Mouse (Mus musculus): Measurements from ENCODE around the gene Ubap1.

Gene Ubap1

DNA sequence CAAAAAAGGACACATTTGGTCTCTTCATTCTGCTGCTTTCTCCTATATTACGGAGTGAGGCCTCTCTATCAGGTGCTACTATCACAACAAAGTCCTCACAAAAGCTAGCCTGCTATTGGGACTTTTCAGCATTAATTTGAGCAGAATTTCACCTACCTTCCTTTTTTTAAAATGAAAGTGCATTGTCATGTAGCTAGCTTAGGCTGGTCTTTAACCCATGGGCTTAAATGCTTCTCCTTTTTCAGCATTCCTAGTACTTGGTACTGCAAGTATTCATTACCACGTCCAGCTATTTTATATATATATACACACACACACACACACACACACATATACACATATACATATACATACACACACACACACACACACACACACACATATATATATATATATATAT is 9.9 kb downstream of the Ubap1 start:
- DNase-seq = no peak

DNA sequence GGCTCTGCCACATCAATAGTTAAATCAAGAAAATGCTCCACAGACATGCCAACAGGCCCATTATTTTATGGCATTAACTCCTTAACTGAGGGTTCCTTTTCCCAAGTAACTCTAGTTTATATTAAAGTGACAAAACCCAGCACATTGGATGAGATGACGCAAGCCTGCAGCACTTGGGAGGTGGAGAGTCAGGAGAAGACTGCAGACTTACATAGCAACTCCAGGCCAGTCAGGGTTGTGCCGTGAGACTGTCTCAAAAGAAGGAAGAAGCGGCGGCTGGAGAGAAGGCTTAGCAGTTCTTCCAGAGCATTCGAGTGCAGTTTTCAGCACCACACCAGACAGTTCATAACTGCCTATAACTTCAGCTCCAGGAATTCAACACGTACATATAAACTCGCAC is 10.6 kb downstream of the Ubap1 start:
- no peak for DNase-seq

DNA sequence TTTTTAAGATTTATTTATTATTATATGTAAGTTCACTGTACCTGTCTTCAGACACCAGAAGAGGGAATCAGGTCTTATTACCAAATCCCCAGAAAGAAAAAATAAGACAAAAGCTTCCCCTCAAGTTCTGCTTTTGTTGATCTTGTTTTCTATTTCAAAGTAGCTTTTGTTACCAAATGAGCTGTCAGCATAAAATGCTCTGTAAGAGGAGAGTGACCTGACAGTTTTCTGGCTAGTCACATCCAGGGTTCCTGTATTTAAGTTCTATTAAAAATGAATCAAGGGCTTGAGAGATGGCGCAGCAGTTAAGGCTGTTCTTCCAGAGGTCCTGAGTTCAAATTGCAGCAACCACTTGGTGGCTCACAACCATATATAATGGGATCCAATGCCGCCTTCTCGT is 12.3 kb downstream of the Ubap1 start:
- DNase-seq = no peak

DNA sequence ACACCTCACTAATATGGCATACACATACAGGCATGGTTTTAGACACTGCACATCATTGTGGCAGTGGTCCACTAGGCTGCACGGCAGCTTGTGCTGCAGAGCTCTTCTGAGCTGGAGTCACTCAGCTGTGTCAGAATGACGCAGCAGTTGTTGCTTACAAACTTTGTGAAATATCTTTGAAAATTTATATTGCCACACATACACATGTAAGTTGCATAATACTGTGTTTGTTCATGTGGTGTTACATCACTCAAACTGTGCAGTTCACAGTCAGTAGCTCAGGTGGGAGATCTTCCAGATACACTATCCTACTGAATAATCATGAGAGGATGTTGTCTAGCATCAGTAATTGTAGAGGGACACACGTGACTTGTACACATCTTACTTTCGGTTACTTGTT is 19.4 kb downstream of the Ubap1 start:
- DNase-seq = no peak

DNA sequence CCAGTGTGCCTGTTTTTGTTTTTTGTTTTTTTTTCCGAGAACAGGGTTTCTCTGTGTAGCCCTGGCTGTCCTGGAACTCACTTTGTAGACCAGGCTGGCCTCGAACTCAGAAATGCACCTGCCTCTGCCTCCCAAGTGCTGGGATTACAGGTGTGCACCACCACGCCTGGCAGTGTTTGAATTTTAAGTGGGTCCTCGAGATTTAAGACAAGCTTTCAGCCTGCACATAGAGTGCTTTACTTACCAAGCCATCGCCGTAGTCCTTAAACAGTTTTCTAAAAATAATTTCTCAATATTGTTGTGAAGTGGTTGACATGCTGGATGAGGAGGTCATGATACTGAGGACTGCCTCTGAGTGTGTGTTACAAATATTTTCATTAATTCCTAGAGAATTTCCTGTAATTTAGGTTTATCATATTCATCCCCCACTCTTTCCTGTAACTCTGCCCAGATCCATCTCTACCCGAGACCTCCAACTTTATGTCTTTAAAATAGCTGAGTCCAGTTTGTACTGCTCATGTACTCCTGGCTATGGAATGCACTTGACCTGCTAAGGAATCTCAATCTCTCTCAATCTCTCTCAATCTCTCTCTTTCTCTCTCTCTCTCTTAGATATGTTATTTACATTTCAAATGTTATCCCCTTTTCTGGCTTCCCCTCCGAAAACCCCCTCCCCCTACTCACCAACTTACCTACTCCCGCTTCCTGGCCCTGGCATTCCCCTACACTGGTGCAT is 21.1 kb downstream of the Ubap1 start:
- DNase-seq = no peak

DNA sequence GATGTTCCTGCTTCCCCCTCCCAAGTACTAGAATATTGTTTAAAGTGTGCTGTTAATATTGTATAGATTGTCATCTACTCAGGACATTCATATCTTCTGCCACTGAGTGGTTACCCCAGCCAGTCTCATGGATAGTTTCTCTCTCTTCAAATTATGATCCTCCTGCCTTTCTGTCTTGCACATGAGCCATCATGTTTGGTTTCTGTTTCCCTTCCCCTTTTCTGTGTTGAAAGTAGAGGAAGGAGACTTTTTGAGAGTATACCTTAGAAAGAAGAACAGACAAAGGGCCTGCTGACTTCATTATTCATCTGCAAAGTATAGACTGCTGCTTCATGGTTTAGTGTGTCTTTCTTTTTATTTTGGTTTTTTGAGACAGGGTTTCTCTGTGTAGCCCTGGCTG is 28.8 kb downstream of the Ubap1 start:
- DNase-seq = no peak

DNA sequence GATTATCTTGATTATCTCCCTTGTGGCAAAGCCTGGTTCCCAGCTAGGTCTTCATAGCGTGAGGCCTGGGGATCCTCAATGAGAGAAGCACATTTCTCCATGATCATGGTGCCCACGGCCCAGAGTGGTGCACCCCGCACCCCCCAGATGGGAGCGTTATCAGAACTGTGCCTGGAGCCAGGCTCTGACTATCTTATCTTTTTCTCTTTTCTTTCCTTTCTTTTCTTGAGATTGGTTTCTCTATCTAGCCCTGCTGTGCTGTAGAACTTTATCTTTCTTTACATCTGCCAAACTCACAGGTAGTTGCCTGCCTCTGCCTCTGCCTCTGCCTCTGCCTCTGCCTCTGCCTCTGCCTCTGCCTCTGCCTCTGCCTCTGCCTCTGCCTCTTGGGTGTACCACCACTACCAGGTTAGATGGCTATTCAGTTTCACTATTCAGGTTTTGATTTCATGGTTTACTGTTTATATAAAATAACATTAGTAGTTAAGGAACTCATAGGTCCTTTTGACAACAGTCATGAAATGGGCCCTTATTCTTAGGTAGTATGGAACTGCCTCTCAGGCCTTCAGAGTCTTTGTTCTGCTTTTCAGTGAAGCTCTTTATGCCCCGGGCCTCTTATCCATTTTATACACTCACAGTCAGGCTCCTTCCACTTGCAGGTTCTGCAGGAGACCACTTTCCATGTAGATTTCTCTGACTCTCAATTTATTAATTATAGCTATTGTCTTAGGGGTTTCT is 32.6 kb downstream of the Ubap1 start:
- DNase-seq = no peak

DNA sequence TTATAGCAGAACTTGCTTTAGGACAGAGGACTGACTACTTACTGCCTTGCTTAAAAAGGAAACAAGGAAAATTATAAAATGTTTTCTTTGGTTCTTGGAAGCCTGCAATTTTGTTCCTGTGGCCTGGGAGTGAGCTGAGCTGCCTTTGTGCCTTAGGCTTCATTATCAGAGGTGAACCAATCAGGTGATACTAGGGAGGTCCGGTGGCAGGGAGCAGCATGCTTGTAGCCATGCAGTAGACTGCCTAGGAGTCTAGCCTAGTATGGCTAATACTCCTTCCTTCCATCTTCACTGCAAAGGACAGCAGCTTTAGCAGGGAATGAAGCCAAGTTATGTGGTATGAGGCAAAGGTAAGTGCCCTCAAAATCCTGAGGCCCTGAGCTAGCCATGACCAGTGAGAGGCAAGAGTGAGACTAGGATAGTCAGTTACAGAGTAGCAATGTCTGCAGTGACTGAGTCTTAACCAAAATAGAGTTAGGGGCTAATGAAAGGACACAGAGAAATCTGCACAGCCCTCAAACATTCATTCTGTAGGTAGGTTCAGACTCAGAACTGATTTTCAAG is 37.7 kb downstream of the Ubap1 start:
- DNase-seq = peak in 1 of 2 experiments; percentile 6

DNA sequence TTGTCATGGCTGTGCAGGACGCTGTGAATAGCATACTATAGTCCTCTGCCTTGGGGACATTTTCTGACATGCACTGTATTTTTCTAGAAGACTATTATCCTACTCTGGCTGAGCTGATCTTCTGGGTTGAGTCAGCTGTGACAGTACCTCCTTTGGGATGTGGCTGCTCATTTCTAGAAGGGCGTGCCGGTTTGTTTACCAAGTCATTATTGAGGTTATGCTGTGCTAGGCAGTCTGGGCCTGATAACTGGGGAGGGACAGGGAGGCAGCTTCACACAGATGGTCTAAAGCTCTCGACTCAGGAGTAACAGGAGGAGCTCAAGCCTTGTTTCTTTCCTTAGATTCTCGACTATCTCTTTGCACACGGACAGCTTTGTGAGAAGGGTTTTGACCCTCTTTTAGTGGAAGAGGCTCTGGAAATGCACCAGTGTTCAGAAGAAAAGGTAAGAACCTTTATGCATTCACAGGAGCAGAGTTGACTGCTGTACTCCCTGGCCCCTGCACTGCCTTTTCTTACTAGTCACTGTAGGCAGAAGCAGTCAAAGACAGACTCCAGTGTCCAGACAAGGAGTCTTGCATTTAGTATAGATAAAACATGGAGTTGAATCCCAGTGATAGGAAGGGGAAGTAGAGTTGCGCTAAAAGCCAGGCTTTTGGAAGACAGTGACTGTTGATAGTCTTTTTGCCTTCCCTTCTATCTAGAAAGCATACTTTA is 39.1 kb downstream of the Ubap1 start:
- DNase-seq = no peak

DNA sequence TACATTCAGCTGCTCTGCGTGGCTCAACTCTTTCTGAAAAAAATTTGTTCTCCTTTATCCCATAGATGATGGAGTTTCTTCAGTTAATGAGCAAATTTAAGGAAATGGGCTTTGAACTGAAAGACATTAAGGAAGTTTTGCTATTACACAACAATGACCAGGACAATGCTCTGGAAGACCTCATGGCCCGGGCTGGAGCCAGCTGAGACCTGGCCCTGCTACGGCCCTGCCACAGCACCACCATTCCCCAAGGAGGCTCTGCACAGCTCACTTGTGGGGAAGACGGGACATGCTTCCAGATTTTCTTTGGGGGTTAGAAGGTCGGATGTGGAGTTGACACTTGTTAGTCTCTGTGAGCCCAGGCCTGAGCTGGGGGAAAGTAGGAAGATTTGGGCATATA is 39.8 kb downstream of the Ubap1 start:
- peak in 1 of 2 experiments; percentile 49 for DNase-seq

DNA sequence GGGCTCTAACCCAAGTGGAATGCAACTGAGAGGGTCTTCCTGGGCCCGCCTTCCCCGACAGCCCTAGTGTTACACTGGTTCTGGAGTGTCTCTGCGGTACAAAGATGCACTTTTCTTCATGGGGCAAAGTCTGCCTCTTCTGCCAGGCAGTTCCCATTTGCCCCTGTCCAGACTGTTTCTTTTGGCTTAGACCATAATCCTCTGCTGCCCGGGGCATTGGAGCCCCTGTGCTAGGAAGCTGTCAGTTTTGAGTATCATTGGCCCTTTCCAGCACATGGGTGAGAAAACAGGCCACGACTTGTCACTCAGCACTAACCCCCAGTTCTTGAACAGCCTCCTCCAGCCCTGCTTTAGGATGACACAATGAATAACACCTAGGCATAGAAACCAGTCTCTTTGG is 40.4 kb downstream of the Ubap1 start:
- peak; percentile 24 to 57 for DNase-seq

DNA sequence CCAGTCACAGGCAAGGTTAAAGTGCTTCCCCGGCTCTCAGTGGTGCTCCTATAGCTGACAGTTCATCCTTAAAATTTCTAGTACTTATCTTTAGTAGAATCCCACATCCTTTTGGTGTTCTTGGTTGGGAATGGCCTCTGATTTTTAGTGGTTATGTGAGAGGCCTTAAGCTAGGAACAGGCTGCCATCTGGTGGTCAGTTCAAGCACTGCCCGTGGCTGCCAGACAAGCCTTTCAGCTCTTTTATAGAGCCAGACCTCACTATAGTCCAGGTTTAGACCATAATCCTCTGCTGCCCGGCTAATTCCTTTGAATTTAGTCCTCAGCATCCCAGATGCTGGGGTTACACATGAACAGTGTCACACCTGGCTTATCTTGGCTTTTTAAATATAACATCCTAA is 41.3 kb downstream of the Ubap1 start:
- DNase-seq = peak; percentile 81 to 93

DNA sequence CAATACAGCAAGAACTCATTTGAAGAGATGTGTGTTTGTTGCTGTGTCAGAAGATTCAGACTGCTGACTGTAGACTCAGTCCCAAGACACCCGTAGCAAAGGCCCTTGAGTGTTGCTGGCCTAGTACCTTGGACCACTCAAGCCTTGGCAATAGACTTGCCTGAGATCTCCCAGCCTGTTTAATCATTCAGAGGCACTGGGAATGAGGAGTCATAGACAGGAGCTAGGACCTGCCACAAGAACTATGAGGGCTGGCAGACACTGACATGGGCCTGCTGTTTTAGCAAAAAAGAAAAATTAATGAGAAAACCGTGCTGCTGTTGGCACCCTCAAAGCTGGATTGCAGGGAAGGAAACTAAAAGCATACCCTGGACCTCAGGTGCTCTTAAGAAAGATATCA is 42.2 kb downstream of the Ubap1 start:
- no peak for DNase-seq

DNA sequence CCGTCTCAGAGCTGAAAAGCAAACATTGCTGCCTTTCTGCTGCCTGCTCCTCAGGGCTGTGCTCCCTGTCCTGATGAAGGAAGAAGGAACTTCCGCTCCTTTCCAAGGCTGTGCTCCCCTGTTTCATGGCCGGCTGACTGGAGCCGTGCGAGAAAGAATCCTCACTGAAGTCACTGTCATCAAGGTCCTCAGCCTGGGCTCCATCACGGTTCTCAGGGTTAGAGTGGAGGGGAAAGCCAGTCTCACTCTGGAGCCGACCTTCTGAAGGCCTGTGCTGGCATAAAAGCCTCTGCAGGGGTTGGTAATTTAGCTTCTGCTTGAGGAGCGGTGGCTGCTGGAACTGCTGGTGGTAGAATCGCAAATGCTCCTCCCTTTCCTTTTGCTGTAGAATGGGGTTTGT is 45.9 kb downstream of the Ubap1 start:
- no peak for DNase-seq

DNA sequence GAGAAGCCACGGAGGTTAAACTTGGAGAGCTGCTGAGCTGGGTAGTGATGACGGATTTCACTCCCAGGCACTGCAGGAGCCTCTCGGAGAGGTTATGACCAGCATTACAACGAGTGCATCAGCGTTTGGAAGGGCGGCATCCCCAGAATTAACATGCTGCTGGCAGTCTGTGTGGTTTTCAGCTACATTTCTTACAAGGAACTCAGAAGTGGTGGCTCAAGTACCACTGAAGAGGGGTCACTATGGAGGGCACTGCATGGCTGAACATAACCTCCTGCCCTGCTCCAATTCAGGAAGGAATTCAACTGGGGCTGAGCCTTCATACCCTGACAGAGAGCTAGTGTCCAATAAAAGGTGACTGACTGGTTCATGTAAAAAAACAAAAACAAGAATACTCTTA is 49.6 kb downstream of the Ubap1 start:
- no peak for DNase-seq

DNA sequence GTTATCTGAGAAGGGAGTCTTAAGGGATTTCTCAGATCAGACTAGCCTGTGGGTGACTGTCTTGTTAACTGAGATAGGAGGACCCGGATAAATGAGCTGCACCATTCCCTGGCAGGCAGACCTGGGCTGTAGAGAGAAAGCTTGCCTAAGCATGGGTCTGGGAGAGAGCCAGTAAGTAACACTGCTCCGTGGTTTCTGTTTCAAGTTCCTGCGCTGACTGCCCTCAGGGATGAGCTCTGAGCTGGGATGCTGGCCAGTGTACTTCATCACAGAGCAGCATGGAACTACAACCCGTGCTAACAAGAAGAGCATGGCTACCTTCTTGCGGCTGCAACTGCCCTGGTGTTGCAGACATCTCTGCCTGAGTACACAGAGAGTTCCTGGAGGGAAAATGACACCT is 51.1 kb downstream of the Ubap1 start:
- DNase-seq = no peak

DNA sequence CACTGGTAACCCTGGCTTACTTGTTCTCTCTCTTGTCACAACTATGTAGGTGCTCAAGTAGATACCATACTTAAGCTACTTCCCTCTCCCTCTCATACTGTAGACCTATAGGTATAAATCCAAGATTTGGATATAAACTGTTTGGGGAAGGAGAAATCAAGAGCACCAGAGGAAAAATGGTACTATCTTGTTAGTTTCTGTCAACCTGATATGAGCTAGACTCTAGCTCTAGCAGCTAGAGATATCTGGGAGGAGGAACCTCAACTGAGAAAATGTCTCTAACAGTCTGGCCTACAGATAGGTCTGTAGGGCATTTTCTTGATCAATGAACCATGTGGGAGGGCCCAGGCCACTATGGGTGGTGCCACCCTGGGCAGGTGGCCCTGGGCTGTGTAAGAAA is 52.4 kb downstream of the Ubap1 start:
- DNase-seq = no peak

DNA sequence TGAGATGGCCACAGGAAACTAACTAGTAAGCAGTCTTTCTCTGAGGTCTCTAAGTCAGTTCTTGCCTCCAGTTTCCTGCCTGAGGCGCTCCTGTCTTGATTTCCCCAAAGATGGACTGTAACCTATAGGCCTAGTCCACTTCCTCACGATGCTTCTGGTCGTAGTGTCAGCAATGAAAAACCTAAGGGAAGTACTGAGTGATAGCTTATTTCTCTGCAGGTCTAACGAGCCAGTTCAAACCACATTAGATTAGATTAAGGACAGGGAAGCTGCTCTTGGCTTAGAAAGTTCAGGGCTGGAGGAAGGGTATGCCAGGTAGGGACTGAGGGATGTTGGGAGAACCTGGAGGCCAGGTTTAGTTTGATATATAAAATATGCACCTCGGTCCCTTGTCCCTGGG is 52.8 kb downstream of the Ubap1 start:
- DNase-seq = no peak

DNA sequence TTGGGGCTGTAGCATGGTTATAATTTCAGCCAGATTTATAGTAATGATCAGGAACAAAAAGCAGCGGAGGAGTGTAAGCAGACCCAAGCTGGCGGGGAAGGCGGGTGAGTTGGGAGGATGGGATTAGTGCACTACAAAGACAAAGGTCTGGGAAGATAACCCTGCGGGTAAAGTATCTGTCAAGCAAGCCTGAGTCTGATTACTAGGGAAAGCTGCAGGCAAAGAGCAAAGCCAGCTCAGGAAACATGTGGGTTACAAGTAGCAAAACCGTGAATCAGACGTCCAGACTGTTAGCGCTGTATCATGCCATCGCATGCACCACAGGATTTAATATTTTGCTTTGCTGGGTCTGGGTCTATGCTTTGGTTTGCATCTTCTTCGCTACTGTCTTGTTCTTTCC is 57.8 kb downstream of the Ubap1 start:
- no peak for DNase-seq

DNA sequence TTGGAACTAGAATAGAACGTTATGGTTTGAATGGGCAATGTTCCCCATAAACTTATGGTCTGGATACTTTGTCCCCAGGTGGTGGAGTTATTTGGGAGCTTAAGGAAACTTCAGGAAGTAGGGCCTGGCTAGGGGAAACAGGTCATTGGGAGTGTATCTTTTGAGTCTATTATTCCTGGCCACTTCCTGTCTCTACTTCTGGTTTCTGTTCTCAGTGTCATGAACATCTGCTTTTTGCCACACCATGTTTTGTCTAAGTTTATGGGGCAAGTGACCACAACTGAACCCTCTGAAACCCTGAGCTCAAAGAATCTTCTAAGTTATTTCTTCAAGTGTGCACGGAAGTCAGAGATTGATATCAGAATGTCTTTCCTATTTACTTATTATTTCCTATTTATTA is 58.6 kb downstream of the Ubap1 start:
- no peak for DNase-seq

DNA sequence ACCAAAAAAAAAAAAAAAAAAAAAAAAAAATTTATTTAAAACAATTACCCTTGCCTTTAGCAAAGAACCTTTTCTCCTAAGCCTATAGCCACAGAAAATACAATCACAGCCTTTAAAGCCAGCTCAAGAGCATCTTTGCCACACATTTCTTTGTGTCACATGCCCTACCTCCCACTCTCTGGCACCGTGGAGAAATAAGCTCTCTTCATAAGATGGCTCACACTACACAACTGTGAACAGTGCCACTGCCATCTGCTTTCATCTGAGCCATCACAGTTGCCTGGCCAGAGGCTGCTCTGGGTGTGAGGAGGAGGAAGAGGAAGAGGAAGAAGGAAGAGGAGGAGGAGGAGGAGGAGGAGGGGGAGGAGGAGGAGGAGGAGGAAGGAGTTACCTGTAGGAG is 60.5 kb downstream of the Ubap1 start:
- no peak for DNase-seq

DNA sequence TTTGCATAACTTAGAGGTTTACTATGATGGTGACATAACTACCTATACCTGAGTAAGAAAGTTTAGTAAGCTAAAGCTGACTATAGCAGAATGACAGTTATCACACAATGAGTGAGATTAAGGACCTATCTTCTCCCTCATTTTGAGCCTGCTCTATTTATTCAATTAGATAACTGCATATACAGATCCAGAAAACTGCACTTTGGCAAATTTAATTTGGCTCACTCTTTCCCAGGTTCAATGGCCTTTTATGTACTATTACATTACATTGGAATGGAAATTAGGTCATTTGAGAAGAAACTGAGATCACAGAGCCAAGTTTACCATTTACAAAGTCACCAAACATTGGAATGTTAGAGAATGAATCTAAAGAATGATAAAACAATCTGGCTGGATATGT is 68.2 kb downstream of the Ubap1 start:
- DNase-seq = no peak

DNA sequence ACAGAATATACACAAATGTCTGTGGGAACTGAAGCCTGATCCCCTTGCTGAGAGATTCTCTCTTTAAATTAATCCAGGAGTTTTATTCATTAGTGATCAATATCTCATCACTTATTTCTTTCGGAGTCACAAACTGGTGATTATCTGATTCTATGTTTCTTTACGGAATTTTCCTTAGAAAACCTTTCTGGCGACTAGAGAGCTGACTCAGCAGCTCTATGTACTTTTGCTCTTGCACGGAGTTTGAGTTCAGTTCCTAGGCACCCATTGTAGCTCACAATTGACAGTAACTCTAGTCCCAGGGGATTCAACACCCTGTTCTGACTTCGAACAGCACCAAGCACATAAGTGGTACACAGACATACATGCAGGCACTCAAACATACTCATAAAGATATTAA is 90.1 kb downstream of the Ubap1 start:
- DNase-seq = no peak
